Mouse (Mus musculus): ENCODE results near the gene Palb2. TPM values are rescaled to one million over a fixed set of nuclear protein-coding genes. Genes with fewer than 3 reads are reported as not detected.

The Palb2 gene
- 1 to 10 TPM; 6.1 to 6.6 TPM for total RNA-seq (2023)

DNA sequence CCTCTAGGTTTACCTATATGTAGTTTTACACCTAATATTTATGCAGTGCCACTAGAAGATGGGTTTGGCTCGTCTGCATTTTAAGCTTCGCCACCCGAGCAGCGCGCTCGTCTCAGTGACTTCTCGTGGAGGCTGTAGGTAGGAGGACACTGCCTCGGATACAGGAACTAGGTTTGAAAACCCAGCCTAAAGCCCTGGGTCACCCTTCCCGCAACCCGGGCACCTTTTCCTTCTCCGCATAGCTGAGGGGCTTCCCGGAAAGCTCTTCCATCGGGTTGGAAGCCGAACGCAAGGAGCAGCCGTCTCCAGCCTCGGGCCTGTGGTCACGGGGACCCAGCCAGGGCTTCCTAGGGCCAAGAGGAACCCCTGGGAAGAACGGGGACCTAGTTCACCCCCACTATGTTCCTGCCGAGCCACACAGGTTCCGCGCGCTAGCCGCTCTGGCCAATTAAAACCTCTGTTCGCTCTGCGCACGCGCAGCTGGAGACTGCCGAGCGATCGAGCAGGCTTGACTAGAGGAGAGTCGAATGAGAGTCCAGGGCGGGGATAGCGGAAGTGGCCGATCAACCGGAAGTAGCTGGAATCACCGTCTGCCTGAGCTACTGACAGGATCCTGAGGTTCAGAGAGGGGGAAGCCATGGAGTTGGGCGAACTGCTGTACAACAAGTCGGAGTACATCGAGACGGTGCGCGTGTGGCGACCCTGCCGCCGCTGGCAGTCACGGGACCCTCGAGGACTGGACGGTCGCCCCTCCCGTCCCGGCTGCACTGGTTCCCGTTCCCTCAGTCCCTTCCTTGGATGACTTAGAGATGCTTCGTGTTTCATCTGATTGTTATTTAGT lies at the start of gene Palb2, which contains the start of gene Dctn5:
Gene Palb2 (minus strand): TSS at position 489 of the 841 bp plus-strand sequence.
Gene Dctn5 (plus strand): TSS at position 545 of the 841 bp plus-strand sequence.

DNA sequence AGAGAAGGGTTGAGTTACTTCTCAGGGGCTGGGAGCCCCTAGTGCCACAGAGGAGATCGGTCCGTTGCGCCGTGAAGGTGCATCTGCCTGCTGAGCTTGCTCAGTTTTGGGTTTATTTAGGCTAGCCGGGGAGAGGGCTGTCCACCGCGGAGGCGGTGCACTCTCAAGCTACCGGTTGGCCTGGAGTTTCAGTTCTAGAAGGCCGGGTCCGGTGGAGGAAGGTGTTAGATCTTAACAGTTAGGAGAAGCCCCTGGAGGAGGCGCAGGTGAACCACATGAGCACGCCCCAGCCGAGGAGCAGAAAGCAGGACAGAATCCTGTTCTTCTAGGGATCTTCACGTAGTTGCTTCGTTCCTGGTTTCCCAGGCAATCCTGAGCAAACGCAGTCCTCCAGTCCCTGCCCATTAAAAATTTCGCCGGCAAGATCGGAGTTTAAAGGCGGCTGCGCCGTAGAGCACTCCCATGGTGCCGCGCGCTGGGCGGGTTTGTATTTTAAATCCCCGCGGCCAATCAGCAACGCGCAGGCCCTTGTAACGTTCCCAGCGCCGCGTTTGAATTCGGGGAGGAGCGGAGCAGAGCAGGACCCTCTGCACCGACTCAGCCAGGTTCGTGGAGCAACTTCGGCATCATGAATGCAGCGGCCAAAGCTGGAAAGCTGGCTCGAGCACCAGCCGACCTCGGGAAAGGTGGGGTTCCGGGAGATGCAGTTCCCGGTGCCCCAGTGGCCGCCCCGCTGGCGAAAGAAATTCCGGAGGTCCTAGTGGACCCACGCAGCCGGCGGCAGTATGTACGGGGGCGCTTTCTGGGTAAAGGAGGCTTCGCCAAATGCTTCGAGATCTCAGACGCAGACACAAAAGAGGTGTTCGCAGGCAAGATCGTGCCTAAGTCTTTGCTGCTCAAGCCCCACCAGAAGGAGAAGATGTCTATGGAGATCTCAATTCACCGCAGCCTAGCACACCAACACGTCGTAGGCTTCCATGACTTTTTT lies 26.4 kb upstream of the Palb2 start, which contains the start of gene Plk1:
Gene Plk1 (plus strand): TSS at position 525 of the 988 bp plus-strand sequence.

DNA sequence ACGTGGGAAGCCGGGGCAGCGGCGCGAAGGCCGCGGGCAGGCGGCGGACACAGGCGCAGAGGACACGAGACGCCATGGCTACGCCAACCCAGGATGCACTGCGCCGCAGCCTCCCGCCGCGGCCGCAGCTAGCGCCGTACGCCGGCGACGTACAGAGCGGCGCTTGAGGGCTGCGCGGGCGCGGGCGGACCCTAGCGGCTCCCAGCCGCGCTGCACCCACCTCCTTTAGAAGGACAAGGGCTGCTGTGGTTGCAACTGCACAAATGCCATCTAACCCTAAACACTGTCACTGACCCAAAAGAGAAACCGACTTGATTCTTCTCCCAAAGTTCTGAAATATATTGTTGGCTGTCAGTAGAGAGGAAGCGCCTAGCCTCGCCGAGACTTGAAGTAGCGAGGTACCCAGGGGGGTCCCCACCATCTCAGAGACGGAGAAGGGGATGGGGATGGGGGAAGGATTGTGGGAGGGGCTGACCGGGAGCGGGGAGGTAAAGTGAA lies 31.0 kb downstream of the Palb2 start, which contains the start of gene Ndufab1:
Gene Ndufab1 (minus strand): TSS at position 140 of the 498 bp plus-strand sequence.

DNA sequence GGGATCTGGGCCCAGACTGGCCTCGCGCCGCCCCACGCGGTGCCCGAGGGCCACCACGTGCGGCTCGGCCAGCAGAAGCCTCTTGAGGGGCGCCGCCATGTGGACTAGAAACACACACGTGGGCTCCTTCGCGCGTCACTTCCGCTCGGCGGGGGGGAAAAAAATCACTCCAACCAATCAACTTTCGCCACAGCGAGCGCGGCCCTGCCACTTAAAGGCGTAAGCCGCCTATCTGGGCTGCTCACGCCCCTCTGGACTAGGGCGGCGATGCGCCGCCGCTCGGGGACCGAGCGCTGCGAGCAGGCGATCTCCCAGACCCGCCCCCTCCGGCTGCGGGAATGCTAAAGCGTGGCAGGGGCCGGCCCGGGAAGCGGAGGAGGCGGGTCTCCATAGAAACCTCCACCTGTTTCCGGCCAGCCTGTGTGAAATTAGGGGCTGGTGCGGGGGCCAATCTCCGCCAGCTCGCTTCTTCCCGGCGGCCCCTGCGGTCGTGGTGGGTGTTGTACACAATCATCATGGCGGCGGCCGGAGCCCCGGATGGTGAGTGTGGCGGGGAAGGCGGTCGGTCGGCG lies 65.8 kb downstream of the Palb2 start, which contains the start of the genes Ubfd1 and Ears2:
Gene Ubfd1 (plus strand): TSS at position 231 of the 572 bp plus-strand sequence.
Gene Ears2 (minus strand): TSS at position 319 of the 572 bp plus-strand sequence.

Other genes with a start within 250 kb of the Palb2 start
- 10 to 100 TPM; 18.4 to 18.5 TPM for gene Cog7, start 151.3 kb downstream of the Palb2 start, total RNA-seq (2023)
- gene Gga2, start 111.8 kb downstream of the Palb2 start, total RNA-seq (2023): 10 to 100 TPM; 15.7 TPM
- gene Ubfd1, start 65.8 kb downstream of the Palb2 start, total RNA-seq (2023): 10 to 100 TPM; 23.3 to 31.2 TPM
- 1 to 10 TPM; 4.0 to 5.1 TPM for gene Ears2, start 65.7 kb downstream of the Palb2 start, total RNA-seq (2023)
- gene Ndufab1, start 31.1 kb downstream of the Palb2 start, total RNA-seq (2023): 10 to 100 TPM; 50.9 to 57.4 TPM
- 10 to 100 TPM; 76.0 to 81.4 TPM for gene Dctn5, start 56 bp upstream of the Palb2 start, total RNA-seq (2023)
- gene Plk1, start 26.5 kb upstream of the Palb2 start, total RNA-seq (2023): 1 to 10 TPM; 1.9 to 3.0 TPM
- not detected for gene Ern2, start 53.2 kb upstream of the Palb2 start, total RNA-seq (2023)
- 10 to 100 TPM in 1 of 2 experiments, 1 to 10 TPM in 1; 7.5 to 14.3 TPM for gene Chp2, start 86.5 kb upstream of the Palb2 start, total RNA-seq (2023)
- gene Prkcb, start 155.8 kb upstream of the Palb2 start, total RNA-seq (2023): 100 to 1,000 TPM; 186 to 189 TPM

All from monocyte, adult 59 days (primary cell).